Mouse (Mus musculus) liver, embryonic 11.5 days (tissue): ENCODE results near the gene Ice2. TPM values are rescaled to one million over a fixed set of nuclear protein-coding genes. Genes with fewer than 3 reads are reported as not detected.

Experiments used
- ATAC-seq: fragments of 200-750 bp; cut with Nextera tagmentation; replicated peaks from 2 replicates; pipeline ENCODE4 v1.8.0; 2017; ENCODE audit warnings: moderate number of reproducible peaks, mild to moderate bottlenecking, moderate TSS enrichment, moderate library complexity; ENCODE audit not compliant: low FRiP score
- DNase-seq: peaks from one replicate; pipeline ENCODE4 v3.0.0-alpha.2; 2017; ENCODE audit warnings: low spot score
- H3K27ac ChIP-seq: fragments of 300-500 bp; sonication (generic); 2 replicates; pipeline ENCODE4 v1.5.1; 2014; ENCODE audit warnings: mild to moderate bottlenecking, low read depth, low read length, control low read depth
- H3K27me3 ChIP-seq: fragments of 300-500 bp; sonication (generic); replicated peaks from 2 replicates; pipeline ENCODE4 v1.6.1; 2014; ENCODE audit warnings: low read length, mixed read lengths; ENCODE audit not compliant: control insufficient read depth, insufficient read depth
- H3K36me3 ChIP-seq: fragments of 300-500 bp; sonication (generic); 2 replicates; pipeline ENCODE4 v1.6.1; 2014; ENCODE audit warnings: mild to moderate bottlenecking, low read length, moderate library complexity, mixed read lengths; ENCODE audit not compliant: control insufficient read depth, insufficient read depth
- H3K4me1 ChIP-seq: fragments of 300-500 bp; sonication (generic); replicated peaks from 2 replicates; pipeline ENCODE4 v1.6.1; 2014; ENCODE audit warnings: low read length, mixed read lengths; ENCODE audit not compliant: control insufficient read depth, insufficient read depth
- H3K4me2 ChIP-seq: fragments of 300-500 bp; sonication (generic); 2 replicates; pipeline ENCODE4 v1.6.1; 2014; ENCODE audit warnings: mild to moderate bottlenecking, control low read depth, moderate library complexity
- H3K4me3 ChIP-seq: fragments of 300-500 bp; sonication (generic); 2 replicates; pipeline ENCODE4 v1.5.1; 2014; ENCODE audit warnings: low read depth, low read length, control low read depth
- H3K9ac ChIP-seq: fragments of 300-500 bp; sonication (generic); 2 replicates; pipeline ENCODE4 v1.6.1; 2014; ENCODE audit warnings: low read depth, low read length, control low read depth
- H3K9me3 ChIP-seq: fragments of 300-500 bp; sonication (generic); 2 replicates; pipeline ENCODE4 v1.6.1; 2016; ENCODE audit warnings: low read length, inconsistent platforms, mixed read lengths; ENCODE audit not compliant: control insufficient read depth
- WGBS: fragments of 180-500 bp; shearing (Covaris S2); extraction: QIAGEN DNeasy Blood & Tissue Kit; methylation state at CpG from one replicate; pipeline ENCODE4 v1.1.7; 2014; 5-methylcytosine and 5-hydroxymethylcytosine counted together
- microRNA-seq: library from miRNA; unstranded; fragments of <30 nt; microRNA quantifications from one replicate; pipeline ENCODE4, GENCODE M21; 2017; ENCODE audit warnings: borderline number of aligned reads
- polyA plus RNA-seq: library from polyadenylated mRNA; unstranded; fragments of >200 nt; fragmentation: Nextera tagmentation; extraction: Ambion mirVana; gene quantifications from 2 replicates; pipeline ENCODE4 v1.2.1, GENCODE M21; 2014

Gene Ice2
- polyA plus RNA-seq, 1 experiment from 2014 or later = 23.1 TPM

- ATAC-seq (no peak), DNase-seq (no peak)
These were observed 75.0 kb downstream of the Ice2 start for GRCm38 (mm10) chr9:69472724-69473123.

GRCm38 (mm10) chr9:69475873-69476272, 78.2 kb downstream of the Ice2 start:
- H3K36me3 ChIP-seq = 0 out of 2 replicates have a peak, but pooled peaks cover 3% of the 10 kb centered on the region
- no peaks in the 10 kb centered on the region for H3K9me3 ChIP-seq
- H3K9ac ChIP-seq = no peak overlapping the region
- no peak overlapping the region for H3K4me3 ChIP-seq
- WGBS = 79% methylated on average over 6 of the region's 6 CpGs
- no peak overlapping the region for H3K4me2 ChIP-seq
- DNase-seq (no peak), ATAC-seq (no peak)
- no peaks in the 10 kb centered on the region for H3K27me3 ChIP-seq
- no peak overlapping the region for H3K27ac ChIP-seq
- no peaks in the 10 kb centered on the region; the same call in 1 of the 2 replicates for H3K4me1 ChIP-seq

More at GRCm38 (mm10) chr9:69472724-69473123, 75.0 kb downstream of the Ice2 start:
- Histone ChIP-seq H3K9me3 (no peaks in the 10 kb centered on the region), H3K4me2 (no peak overlapping the region), H3K9ac (no peak overlapping the region), H3K4me3 (no peak overlapping the region), H3K4me1 (no peaks in the 10 kb centered on the region; the same call in 1 of the 2 replicates), H3K36me3 (0 out of 2 replicates have a peak, but pooled peaks cover 2% of the 10 kb centered on the region), H3K27ac (no peak overlapping the region), H3K27me3 (no peaks in the 10 kb centered on the region)
- WGBS = 74% methylated on average over 6 of the region's 6 CpGs

GRCm38 (mm10) chr9:69477195-69477823, 79.6 kb downstream of the Ice2 start:
- Histone ChIP-seq H3K9ac (no peak overlapping the region), H3K4me1 (no peaks in the 10 kb centered on the region), H3K36me3 (0 out of 2 replicates have a peak, but pooled peaks cover 3% of the 10 kb centered on the region), H3K27me3 (no peaks in the 10 kb centered on the region), H3K4me2 (no peak overlapping the region), H3K27ac (no peak overlapping the region), H3K9me3 (no peaks in the 10 kb centered on the region), H3K4me3 (no peak overlapping the region)
- ATAC-seq = no peak
- 76% methylated on average over 14 of the region's 14 CpGs for WGBS
- no peak for DNase-seq

GRCm38 (mm10) chr9:69477824-69478222, 80.1 kb downstream of the Ice2 start:
- WGBS = 56% methylated on average over 6 of the region's 6 CpGs
- Histone ChIP-seq H3K4me1 (no peaks in the 10 kb centered on the region), H3K27ac (no peak overlapping the region)

GRCm38 (mm10) chr9:69480344-69480743, 82.6 kb downstream of the Ice2 start:
- Histone ChIP-seq H3K4me2 (no peak overlapping the region), H3K4me3 (no peak overlapping the region), H3K27me3 (no peaks in the 10 kb centered on the region), H3K27ac (no peak overlapping the region), H3K9me3 (no peaks in the 10 kb centered on the region), H3K36me3 (0 out of 2 replicates have a peak, but pooled peaks cover 3% of the 10 kb centered on the region), H3K4me1 (no peaks in the 10 kb centered on the region), H3K9ac (no peak overlapping the region)
- DNase-seq (no peak), ATAC-seq (no peak)
- 2% methylated on average over 1 of the region's 1 CpGs for WGBS

More at GRCm38 (mm10) chr9:69477824-69478222, 80.1 kb downstream of the Ice2 start:
- H3K4me3 ChIP-seq = no peak overlapping the region
- 0 out of 2 replicates have a peak, but pooled peaks cover 3% of the 10 kb centered on the region for H3K36me3 ChIP-seq
- no peaks in the 10 kb centered on the region for H3K27me3 ChIP-seq
- H3K9me3 ChIP-seq = no peaks in the 10 kb centered on the region
- H3K4me2 ChIP-seq = no peak overlapping the region
- DNase-seq (no peak), ATAC-seq (no peak)
- H3K9ac ChIP-seq = no peak overlapping the region

Small RNA genes within 50 kb of the gene (microRNA-seq; reads per million reads assigned to microRNA genes)
- 2.1 reads per million for gene Mir3109

Other genes starting within 250 kb of the Ice2 start
- gene Anxa2, start 55.7 kb downstream of the Ice2 start, polyA plus RNA-seq = 153 and 159 TPM in 2 replicates